Comparison of ENCODE assay signal across 8 mouse cellular contexts in the genomic region with DNA sequence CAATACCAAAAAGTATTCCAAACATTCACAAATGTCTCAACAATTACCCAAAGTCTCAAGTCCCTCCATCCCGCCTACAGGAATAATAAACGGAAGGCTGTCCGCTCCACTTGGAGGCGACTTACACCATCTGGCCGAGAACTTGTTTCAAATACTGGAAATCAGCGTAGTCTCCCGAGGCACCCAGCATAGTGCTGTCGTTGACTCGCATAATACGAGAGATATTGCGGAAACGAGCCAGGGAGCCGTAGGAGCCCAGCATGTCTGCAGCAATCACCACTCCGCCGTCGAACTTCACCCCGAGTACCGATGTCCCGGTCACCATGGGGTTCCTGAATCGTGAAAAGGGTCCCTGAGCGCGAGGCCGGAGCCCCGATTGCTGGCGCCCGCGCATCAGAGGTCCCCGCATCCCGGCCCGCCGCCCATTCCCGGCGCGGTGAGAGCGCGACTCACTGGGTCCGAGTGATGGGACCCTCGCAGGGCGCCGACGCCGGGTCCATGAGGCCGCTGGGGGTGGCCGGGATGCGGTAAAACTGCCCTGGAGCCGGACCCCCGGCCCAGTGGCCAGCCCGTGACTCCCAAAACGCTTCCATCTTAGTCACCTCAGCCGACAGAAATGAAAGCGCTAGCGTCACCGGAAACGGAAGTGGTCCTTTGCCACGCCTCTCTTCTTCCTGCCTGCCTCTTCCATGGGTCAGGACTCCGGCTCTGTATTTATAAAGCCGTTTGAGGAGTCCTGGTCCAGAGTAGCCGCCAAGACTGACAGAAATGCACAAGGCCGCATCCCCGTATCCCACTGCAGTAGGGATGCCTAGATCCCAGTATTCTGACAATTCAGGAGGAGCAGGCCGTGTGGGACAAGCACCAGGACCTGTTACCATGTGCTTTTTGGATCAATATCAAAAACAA. TPM values are rescaled to one million over a fixed set of nuclear protein-coding genes. Genes with fewer than 3 reads are reported as not detected.
A peak's percentile ranks its signal among the peaks of the same experiment; 100 is the strongest.
DNase-seq lines count a peak whose midpoint lies in the region; ATAC-seq lines count a peak whose summit lies in the region.

TSS of gene Psmb4 (minus strand) at position 646 of the 909 bp plus-strand sequence.

- WGBS in heart, embryonic 13.5 days: under 1% methylated on average over 61 of the region's 61 CpGs
- WGBS in liver, embryonic 12.5 days (ENCODE audit: insufficient replicate concordance): under 1% methylated on average over 61 of the region's 61 CpGs
- under 1% methylated on average over 61 of the region's 61 CpGs for WGBS in stomach, embryonic 15.5 days

- H3K9me3 ChIP-seq in heart, embryonic 13.5 days: no peaks in the 10 kb centered on the region
- H3K9me3 ChIP-seq in liver, embryonic 12.5 days (replicated peaks): no peaks in the 10 kb centered on the region
- no peaks in the 10 kb centered on the region for H3K9me3 ChIP-seq in stomach, embryonic 15.5 days

- peak within 1 kb of the TSS; percentile 96 for H3K9ac ChIP-seq in heart, embryonic 13.5 days
- H3K9ac ChIP-seq in liver, embryonic 12.5 days: peak within 1 kb of the TSS; percentile 91
- peak within 1 kb of the TSS; percentile 99 for H3K9ac ChIP-seq in stomach, embryonic 15.5 days

- peak within 1 kb of the TSS; percentile 94 for H3K4me2 ChIP-seq in heart, embryonic 13.5 days
- H3K4me2 ChIP-seq in liver, embryonic 12.5 days: peak within 1 kb of the TSS; percentile 77
- peak within 1 kb of the TSS; percentile 80 for H3K4me2 ChIP-seq in stomach, embryonic 15.5 days

- peak; percentile 96 for ATAC-seq in erythroid progenitor cell, adult 5-6 weeks (replicated peaks; ENCODE audit: low FRiP score, poor library complexity, severe bottlenecking)
- ATAC-seq in heart, embryonic 13.5 days (ENCODE audit: extremely low read depth, insufficient number of reproducible peaks, low FRiP score, low TSS enrichment): peak; percentile 60
- ATAC-seq in liver, embryonic 12.5 days: peak; percentile 86
- ATAC-seq in stomach, embryonic 15.5 days (ENCODE audit: insufficient read depth, low FRiP score, low read depth): peak; percentile 84

- H3K27me3 ChIP-seq in heart, embryonic 13.5 days (replicated peaks): no peaks in the 10 kb centered on the region
- no peaks in the 10 kb centered on the region for H3K27me3 ChIP-seq in liver, embryonic 12.5 days (replicated peaks)
- H3K27me3 ChIP-seq in stomach, embryonic 15.5 days (replicated peaks): no peaks in the 10 kb centered on the region

- H3K4me3 ChIP-seq in heart, embryonic 13.5 days: peak within 1 kb of the TSS; percentile 91
- H3K4me3 ChIP-seq in liver, embryonic 12.5 days: peak within 1 kb of the TSS; percentile 96
- H3K4me3 ChIP-seq in stomach, embryonic 15.5 days (replicated peaks): peak within 1 kb of the TSS; percentile 97

- H3K27ac ChIP-seq in heart, embryonic 13.5 days (replicated peaks): peak within 1 kb of the TSS; percentile 75
- H3K27ac ChIP-seq in liver, embryonic 12.5 days: peak within 1 kb of the TSS; percentile 80
- peak within 1 kb of the TSS; percentile 76 for H3K27ac ChIP-seq in stomach, embryonic 15.5 days

- peaks cover 18% of the 10 kb centered on the region for H3K4me1 ChIP-seq in heart, embryonic 13.5 days
- H3K4me1 ChIP-seq in liver, embryonic 12.5 days: peaks cover 25% of the 10 kb centered on the region
- H3K4me1 ChIP-seq in stomach, embryonic 15.5 days: peaks cover 14% of the 10 kb centered on the region

- peak; percentile 92 for DNase-seq in CD4-positive, CD25-positive, alpha-beta regulatory T cell, adult 2 months (ENCODE audit: low read depth, low spot score)
- DNase-seq in brain, embryonic 18.5 days (ENCODE audit: low read depth, low spot score): peak; percentile 72
- DNase-seq in kidney, postnatal 10 days: peak; percentile 91
- peak; percentile 76 to 79 for DNase-seq in natural killer cell, adult 2 months (ENCODE audit: low spot score in 2 of 2)

- H3K36me3 ChIP-seq in heart, embryonic 13.5 days: peaks cover 41% of the 10 kb centered on the region
- H3K36me3 ChIP-seq in liver, embryonic 12.5 days: peaks cover 42% of the 10 kb centered on the region
- H3K36me3 ChIP-seq in stomach, embryonic 15.5 days: peaks cover 23% of the 10 kb centered on the region

RNA-seq across cellular contexts. Expression of gene Psmb4, which starts in this region (rescaled TPM):
- 171 and 185 TPM in 2 replicates for total RNA-seq in erythroid progenitor cell, adult 5-6 weeks (2015; ENCODE audit: low replicate concordance)
- total RNA-seq in erythroid progenitor cell, adult 5-6 weeks (2017; ENCODE audit: low replicate concordance): 25.2 and 96.7 TPM in 2 replicates
- polyA plus RNA-seq in heart, embryonic 13.5 days (2015; fragmentation: Nextera tagmentation; extraction: Ambion mirVana): 242 and 287 TPM in 2 replicates
- polyA plus RNA-seq in liver, embryonic 12.5 days (2016; fragmentation: Nextera tagmentation; extraction: Ambion mirVana): 207 and 214 TPM in 2 replicates
- 315 and 328 TPM in 2 replicates for polyA plus RNA-seq in stomach, embryonic 15.5 days (2015; fragmentation: Nextera tagmentation; extraction: Ambion mirVana)

Comparison
In these comparisons a context has a peak if more than half of its experiments do, and no peak if none do; other contexts are left out.
1. Peak in every context shown above with its lines: DNase-seq, ATAC-seq, H3K4me3 ChIP-seq and H3K27ac ChIP-seq.